Comparison of ENCODE assay signal across 8 mouse cellular contexts in genomic region chr6:136548041-136548770, GRCm38 (mm10). TPM values are rescaled to one million over a fixed set of nuclear protein-coding genes. Genes with fewer than 3 reads are reported as not detected.
DNase-seq lines count a peak whose midpoint lies in the region; ATAC-seq and TF ChIP-seq lines count a peak whose summit lies in the region.

No protein-coding gene starts in this region.

- TF ChIP-seq CTCF in heart, adult 2 months (IDR thresholded peaks at IDR 0.05) = no peak

- ATAC-seq in heart, embryonic 11.5 days (replicated peaks; ENCODE audit: insufficient number of reproducible peaks, low FRiP score, low TSS enrichment) = no peak
- ATAC-seq in kidney, embryonic 15.5 days (replicated peaks; ENCODE audit: low FRiP score) = 0 out of 2 replicates have a peak, but pooled peaks have one; percentile 62
- ATAC-seq in lung, embryonic 16.5 days (ENCODE audit: low read depth) = peak; percentile 77; the same call in 1 of the 2 replicates

- peaks cover 6% of the 10 kb centered on the region; the same call in 1 of the 2 replicates for H3K79me2 ChIP-seq in heart, adult 2 months (replicated peaks; ENCODE audit: control insufficient read depth, insufficient read depth, low read length)

- WGBS in heart, embryonic 11.5 days (ENCODE audit: insufficient replicate concordance) = 77% methylated on average over 6 of the region's 6 CpGs
- 30% methylated on average over 6 of the region's 6 CpGs for WGBS in heart, adult 2 months
- 78% methylated on average over 6 of the region's 6 CpGs for WGBS in kidney, embryonic 15.5 days
- 50% methylated on average over 6 of the region's 6 CpGs for WGBS in lung, embryonic 16.5 days

- no peaks in the 10 kb centered on the region for H3K27me3 ChIP-seq in heart, embryonic 11.5 days (ENCODE audit: control insufficient read depth, insufficient read depth, low read length)
- H3K27me3 ChIP-seq in heart, adult 2 months (ENCODE audit: control insufficient read depth, insufficient read depth, low read length) = no peaks in the 10 kb centered on the region
- H3K27me3 ChIP-seq in kidney, embryonic 15.5 days = no peaks in the 10 kb centered on the region
- no peaks in the 10 kb centered on the region for H3K27me3 ChIP-seq in lung, embryonic 16.5 days (ENCODE audit: control insufficient read depth, insufficient read depth, low read depth, low read length)

- H3K9ac ChIP-seq in heart, embryonic 11.5 days (ENCODE audit: low read depth, low read length) = no peak overlapping the region
- no peak overlapping the region for H3K9ac ChIP-seq in heart, adult 2 months (ENCODE audit: low read depth, low read length)
- no peak overlapping the region for H3K9ac ChIP-seq in kidney, embryonic 15.5 days
- H3K9ac ChIP-seq in lung, embryonic 16.5 days (ENCODE audit: low read length) = no peak overlapping the region; the same call in 1 of the 2 replicates

- no peak overlapping the region for H3K27ac ChIP-seq in heart, embryonic 11.5 days (ENCODE audit: low read depth, low read length)
- peak overlapping the region; percentile 71 for H3K27ac ChIP-seq in heart, adult 2 months
- peak overlapping the region; percentile 75 for H3K27ac ChIP-seq in kidney, embryonic 15.5 days
- peak overlapping the region; percentile 74 for H3K27ac ChIP-seq in lung, embryonic 16.5 days (ENCODE audit: low read length)

- intact Hi-C loops in heart, adult 2 months (cut with DNase I) = no loop called here

- DNase-seq in heart, adult 11 months = peak; percentile 96
- DNase-seq in cerebellum, adult 9-10 months = peak; percentile 94
- DNase-seq in heart, adult 2 months = peak in 1 of 2 experiments; percentile 68
- peak; percentile 74 for DNase-seq in skeletal muscle tissue, adult 2 months (ENCODE audit: low read depth, low spot score)
- DNase-seq in yolk sac, embryonic 10.5 days (ENCODE audit: low spot score) = no peak

- H3K4me1 ChIP-seq in heart, embryonic 11.5 days (ENCODE audit: control insufficient read depth, insufficient read depth, low read length) = peaks cover 13% of the 10 kb centered on the region
- peaks cover 20% of the 10 kb centered on the region for H3K4me1 ChIP-seq in heart, adult 2 months (ENCODE audit: control insufficient read depth, insufficient read depth, low read length)
- H3K4me1 ChIP-seq in kidney, embryonic 15.5 days = peaks cover 20% of the 10 kb centered on the region
- peaks cover 17% of the 10 kb centered on the region for H3K4me1 ChIP-seq in lung, embryonic 16.5 days (replicated peaks; ENCODE audit: control insufficient read depth, insufficient read depth, low read length)

- no peak overlapping the region for H3K4me3 ChIP-seq in heart, embryonic 11.5 days (ENCODE audit: low read depth, low read length)
- no peak overlapping the region for H3K4me3 ChIP-seq in heart, adult 2 months
- H3K4me3 ChIP-seq in kidney, embryonic 15.5 days (replicated peaks) = no peak overlapping the region
- no peak overlapping the region for H3K4me3 ChIP-seq in lung, embryonic 16.5 days (ENCODE audit: low read length)

- no peak overlapping the region for H3K4me2 ChIP-seq in heart, embryonic 11.5 days
- H3K4me2 ChIP-seq in kidney, embryonic 15.5 days = no peak overlapping the region
- H3K4me2 ChIP-seq in lung, embryonic 16.5 days (ENCODE audit: low read depth, low read length) = no peak overlapping the region

- TF ChIP-seq EP300 in heart, adult 2 months (IDR thresholded peaks at IDR 0.05; ENCODE audit: insufficient read depth, low read depth, low read length) = no peak

- no peak for TF ChIP-seq POLR2A in heart, adult 2 months (IDR thresholded peaks at IDR 0.05; ENCODE audit: insufficient read depth, low read depth, low read length)

- no peaks in the 10 kb centered on the region for H3K9me3 ChIP-seq in heart, embryonic 11.5 days (replicated peaks; ENCODE audit: control insufficient read depth, low read length)
- no peaks in the 10 kb centered on the region for H3K9me3 ChIP-seq in kidney, embryonic 15.5 days (replicated peaks)
- H3K9me3 ChIP-seq in lung, embryonic 16.5 days (ENCODE audit: control insufficient read depth, low read length) = no peaks in the 10 kb centered on the region

- H3K36me3 ChIP-seq in heart, embryonic 11.5 days (ENCODE audit: control insufficient read depth, insufficient read depth, low read length) = no peaks in the 10 kb centered on the region
- H3K36me3 ChIP-seq in heart, adult 2 months (ENCODE audit: control insufficient read depth, insufficient read depth, low read length) = peaks cover 29% of the 10 kb centered on the region
- H3K36me3 ChIP-seq in kidney, embryonic 15.5 days = no peaks in the 10 kb centered on the region
- H3K36me3 ChIP-seq in lung, embryonic 16.5 days (ENCODE audit: control insufficient read depth, insufficient read depth, low read length) = no peaks in the 10 kb centered on the region

RNA-seq across cellular contexts. Expression of gene Atf7ip, which starts 42.2 kb away (rescaled TPM):
- polyA plus RNA-seq in heart, embryonic 11.5 days (2014; fragmentation: Nextera tagmentation; extraction: Ambion mirVana) = 43.1 and 49.7 TPM in 2 replicates
- total RNA-seq in heart, adult 2 months (2021) = 10 to 100 TPM; 73.1 to 88.0 TPM
- polyA plus RNA-seq in heart, adult 2 months (2012; rRNA removed) = 21.4 and 31.7 TPM in 2 replicates
- polyA plus RNA-seq in kidney, embryonic 15.5 days (2015; fragmentation: Nextera tagmentation; extraction: Ambion mirVana) = 43.1 and 44.2 TPM in 2 replicates
- 41.2 and 43.6 TPM in 2 replicates for polyA plus RNA-seq in lung, embryonic 16.5 days (2015; fragmentation: Nextera tagmentation; extraction: Ambion mirVana)
